Mouse (Mus musculus) liver, embryonic 14.5 days (tissue): ENCODE data around the gene Pou2f1.

ENCODE experiments used
- CTCF ChIP-seq: IDR thresholded peaks from 2 replicates; pipeline ENCODE4 v1.5.1; 2016; ENCODE audit warnings: antibody characterized with exemption, low read depth, control low read depth
- EP300 ChIP-seq: IDR thresholded peaks from 2 replicates; pipeline ENCODE4 v1.6.1; 2016; ENCODE audit warnings: antibody characterized with exemption, low read depth

GRCm38 (mm10) chr1:165878751-165879150, 123.7 kb downstream of the Pou2f1 start:
- TF ChIP-seq CTCF = no peak
- TF ChIP-seq EP300 = no peak
